Mouse (Mus musculus) stomach, postnatal 0 days (tissue): ENCODE measurements around the gene Mvb12b.

Experiments used
- CTCF ChIP-seq: IDR thresholded peaks from 2 replicates; pipeline ENCODE4 v1.5.1; 2016; ENCODE audit warnings: antibody characterized with exemption, low read depth, mild to moderate bottlenecking, moderate library complexity
- EP300 ChIP-seq: optimal IDR thresholded peaks from 2 replicates; pipeline ENCODE3; 2016; ENCODE audit warnings: antibody characterized with exemption

GRCm38 (mm10) chr2:33814581-33814980 lies 73.2 kb downstream of the Mvb12b start:
- no peak for TF ChIP-seq CTCF
- TF ChIP-seq EP300 = no peak
